Mouse (Mus musculus) mammary gland, adult 2 months (tissue): Measurements from ENCODE around the gene Bpifb6. TPM values are rescaled to one million over a fixed set of nuclear protein-coding genes. Genes with fewer than 3 reads are reported as not detected.

Experiments used
- polyA plus RNA-seq: library from polyadenylated mRNA; depleted of rRNA; stranded (reverse); fragments of >200 nt; gene quantifications from 2 replicates; pipeline ENCODE4 v1.2.3, GENCODE M21; 2012; ENCODE audit warnings: low replicate concordance; rRNA removed

Bpifb6 gene
- polyA plus RNA-seq: 0.31 and 0.83 TPM in 2 replicates

GRCm38 (mm10) chr2:153900088-153900487 is at the start of gene Bpifb6:
Bpifb6 (plus strand) TSS chr2:153900388.

GRCm38 (mm10) chr2:153870984-153871383 is 29.2 kb upstream of the Bpifb6 start, which contains the start of gene Sun5:
Sun5 (minus strand) TSS chr2:153871084.

GRCm38 (mm10) chr2:153874745-153875144 is 25.4 kb upstream of the Bpifb6 start, which contains the start of gene Bpifb2:
Bpifb2 (plus strand) TSS chr2:153875045.

GRCm38 (mm10) chr2:153917930-153918329 is 17.7 kb downstream of the Bpifb6 start, which contains the start of gene Bpifb3:
Bpifb3 (plus strand) TSS chr2:153918230.

GRCm38 (mm10) chr2:153937843-153938242 is 37.7 kb downstream of the Bpifb6 start, which contains the start of gene Bpifb4:
Bpifb4 (plus strand) TSS chr2:153938212.

Other genes with a start within 250 kb of the Bpifb6 start
- gene Dnmt3c, start 203.7 kb upstream of the Bpifb6 start, polyA plus RNA-seq: not detected in 2 replicates
- gene Mapre1, start 159.1 kb upstream of the Bpifb6 start, polyA plus RNA-seq: 6.0 and 12.2 TPM in 2 replicates
- 1.4 and 1.5 TPM in 2 replicates for gene Efcab8, start 120.5 kb upstream of the Bpifb6 start, polyA plus RNA-seq
- not detected in 2 replicates for gene Sun5, start 29.3 kb upstream of the Bpifb6 start, polyA plus RNA-seq
- 2.2 and 4.9 TPM in 2 replicates for gene Bpifb2, start 25.3 kb upstream of the Bpifb6 start, polyA plus RNA-seq
- 1.7 and 2.3 TPM in 2 replicates for gene Bpifb3, start 17.8 kb downstream of the Bpifb6 start, polyA plus RNA-seq
- not detected in 2 replicates for gene Bpifb4, start 37.8 kb downstream of the Bpifb6 start, polyA plus RNA-seq
- gene Bpifa6, start 74.6 kb downstream of the Bpifb6 start, polyA plus RNA-seq: not detected in 2 replicates
- gene Bpifa2, start 107.9 kb downstream of the Bpifb6 start, polyA plus RNA-seq: not detected in 2 replicates
- gene Bpifa3, start 229.9 kb downstream of the Bpifb6 start, polyA plus RNA-seq: not detected in 2 replicates
- gene Bpifa1, start 242.5 kb downstream of the Bpifb6 start, polyA plus RNA-seq: 0.42 TPM in 1 of 2 replicates, not detected in the other